Mouse (Mus musculus): ENCODE measurements at regions not wholly inside any gene's neighbourhood (a gene's known extent, or its start where the extent isn't known, plus 50 kb on each side); places are given as distances from the start of the nearest gene placed in this dataset.
A peak's percentile ranks its signal among the peaks of the same experiment; 100 is the strongest.

DNA sequence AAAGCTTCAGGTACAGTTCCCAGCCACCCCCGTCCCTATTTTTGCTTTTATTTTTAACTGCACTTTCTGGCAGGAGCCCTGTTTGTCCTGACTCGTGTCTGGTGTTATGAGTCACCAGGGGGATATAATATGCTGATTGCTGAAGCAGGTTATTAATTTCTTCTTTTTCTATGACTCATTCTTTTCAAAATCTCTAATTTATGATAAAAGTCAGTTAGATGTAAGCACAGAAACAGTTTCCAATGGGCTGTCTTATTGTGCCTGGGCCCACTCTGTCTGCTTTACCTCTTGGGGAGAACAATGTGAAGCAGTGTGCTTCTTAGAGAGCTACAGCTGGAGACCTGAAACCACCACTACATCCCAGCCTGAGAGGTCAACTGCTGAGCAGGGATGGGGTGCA, 153.5 kb upstream of the Trib2 start:
- ATAC-seq (ENCODE audit: low TSS enrichment), result no peak

DNA sequence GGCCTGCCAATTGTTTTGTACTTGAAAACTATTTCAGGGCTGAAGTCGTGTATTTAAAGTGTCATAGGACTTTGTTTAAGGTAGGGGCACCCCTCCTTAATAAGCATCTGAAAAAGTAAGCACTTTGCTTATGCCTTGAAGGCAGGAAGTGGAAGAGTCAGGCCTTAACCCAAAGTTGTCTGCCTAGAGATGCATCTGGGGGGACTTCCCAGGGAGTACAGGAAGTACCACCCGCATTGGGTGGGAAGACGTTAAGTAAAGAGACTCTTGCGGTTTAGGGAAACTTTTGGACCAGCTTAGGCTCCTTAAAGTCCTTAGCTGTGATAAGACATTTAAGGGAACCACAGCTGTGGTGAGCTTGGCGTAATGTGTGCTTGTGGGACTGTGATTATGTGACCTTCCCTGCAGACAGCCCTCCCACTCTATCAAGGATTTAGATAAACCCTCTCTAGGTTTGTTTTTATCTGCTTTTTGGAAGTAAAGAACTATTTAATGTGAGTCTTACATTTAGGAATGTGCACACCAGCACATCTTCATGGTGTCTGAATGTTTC, 150.9 kb upstream of the Trib2 start:
- no peak for ATAC-seq (ENCODE audit: low TSS enrichment)

DNA sequence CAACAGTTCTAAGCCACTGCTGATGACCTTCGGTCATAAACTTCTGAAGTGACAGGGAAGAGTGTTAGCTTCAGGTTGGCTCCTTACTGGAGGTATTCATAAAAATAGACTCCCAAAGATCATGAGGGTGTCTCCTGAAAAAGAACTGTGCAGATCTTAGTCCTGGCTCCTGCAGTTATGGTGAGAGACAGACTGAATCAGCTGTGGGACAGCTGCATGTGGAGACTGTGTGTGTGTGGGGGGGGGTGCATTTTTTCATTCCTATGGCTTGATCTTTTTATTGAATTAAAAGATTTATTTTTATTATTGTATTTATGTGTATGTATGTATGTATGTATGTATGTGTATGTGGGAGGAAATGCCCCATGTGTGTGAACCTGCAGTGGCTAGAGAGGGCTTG, 149.9 kb upstream of the Trib2 start:
- no peak for ATAC-seq (ENCODE audit: low TSS enrichment)

DNA sequence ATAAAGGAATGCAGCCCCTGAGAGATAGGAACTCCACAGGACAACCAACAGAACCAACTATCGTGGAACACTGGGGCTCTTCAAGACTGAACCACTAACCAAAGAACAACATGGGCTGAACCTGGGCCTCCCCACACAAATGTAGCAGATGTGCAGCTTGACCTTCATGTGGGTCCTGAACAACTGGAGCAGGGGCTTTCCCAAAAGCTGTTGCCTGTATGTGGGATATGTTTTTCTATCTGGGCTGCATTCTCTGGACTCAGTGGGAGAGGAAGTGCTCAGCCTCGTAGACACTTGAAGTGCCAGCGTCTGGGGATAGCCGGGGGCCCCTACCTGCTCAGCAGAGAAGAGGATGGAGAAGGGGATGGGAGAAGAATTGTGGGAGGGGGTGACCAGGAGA, 149.2 kb upstream of the Trib2 start:
- no peak for ATAC-seq (ENCODE audit: low TSS enrichment)

DNA sequence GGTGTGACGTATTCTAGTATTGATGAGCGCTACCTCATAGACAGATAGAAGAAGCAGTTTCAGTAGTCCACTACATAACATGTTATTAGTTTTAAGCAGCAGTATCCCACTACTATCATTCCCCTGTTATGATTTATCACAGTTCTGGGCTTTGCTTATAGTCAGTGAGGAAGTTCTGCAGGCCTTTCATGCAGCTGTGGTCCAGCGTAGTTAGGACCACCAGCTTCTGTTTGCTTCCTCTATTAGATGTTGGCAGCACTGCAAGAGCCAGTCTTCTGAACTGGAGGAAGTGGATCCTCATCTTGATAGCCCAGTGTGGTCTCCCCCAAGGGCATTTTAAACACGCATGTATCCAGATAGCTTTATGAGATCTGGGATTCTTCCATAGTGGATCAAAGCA, 147.4 kb upstream of the Trib2 start:
- ATAC-seq (ENCODE audit: low TSS enrichment), result no peak

DNA sequence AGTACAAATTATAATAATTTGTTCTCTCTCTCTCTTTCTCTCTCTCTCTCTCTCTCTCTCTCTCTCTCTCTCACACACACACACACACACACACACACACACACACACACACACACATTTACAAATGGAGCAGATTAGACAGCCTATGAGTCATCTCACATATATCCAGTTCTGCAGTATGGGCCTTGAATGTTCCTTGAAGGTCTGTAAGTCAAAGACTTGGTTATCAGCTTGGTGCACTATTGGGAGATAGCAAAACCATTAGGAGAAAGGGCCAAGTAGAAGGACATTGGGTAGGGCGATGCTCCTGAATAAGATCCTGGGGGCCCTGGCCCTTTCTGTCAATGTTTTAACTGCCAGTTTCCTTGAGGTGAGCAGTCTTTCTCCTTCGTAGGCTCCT, 145.1 kb upstream of the Trib2 start:
- ATAC-seq (ENCODE audit: low TSS enrichment), result no peak

DNA sequence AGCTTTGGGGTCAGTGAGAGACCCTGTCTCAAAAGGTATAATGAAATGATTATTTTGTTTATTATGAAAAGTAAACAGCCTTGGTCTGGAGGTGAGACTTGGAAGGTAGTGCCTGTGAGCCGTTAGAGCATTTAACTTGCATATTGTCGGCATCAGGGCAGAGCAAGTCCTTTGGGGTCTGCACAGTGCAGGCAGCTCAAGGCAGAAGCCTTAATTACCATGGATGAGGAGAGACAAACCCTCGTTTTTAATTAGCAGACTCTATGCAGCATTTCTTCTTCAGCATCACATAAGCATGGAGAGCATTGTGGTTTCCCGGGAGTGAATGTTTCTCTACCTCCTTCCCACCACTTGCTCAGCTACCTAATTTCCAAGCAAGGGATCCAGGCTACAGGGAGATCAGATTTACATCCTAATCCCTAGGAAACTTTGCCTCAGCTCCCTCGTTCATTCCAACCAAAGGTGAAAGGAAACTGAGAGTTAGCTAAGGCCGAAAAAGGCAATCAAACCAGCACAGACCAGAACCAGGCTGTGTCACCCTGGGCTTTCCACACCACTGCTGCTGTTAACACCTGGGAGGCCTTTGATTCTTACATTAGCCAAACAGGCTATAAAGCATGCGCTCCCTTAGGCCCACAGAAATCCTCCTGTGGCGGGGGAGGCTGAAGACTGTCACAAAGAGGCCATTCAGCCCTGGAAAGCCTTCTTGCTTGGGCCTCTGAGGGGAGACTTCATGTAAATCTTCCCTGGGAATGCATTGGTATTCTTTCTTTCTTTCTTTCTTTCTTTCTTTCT, 120.9 kb upstream of the Trib2 start:
- no peak for ATAC-seq (ENCODE audit: low TSS enrichment)

DNA sequence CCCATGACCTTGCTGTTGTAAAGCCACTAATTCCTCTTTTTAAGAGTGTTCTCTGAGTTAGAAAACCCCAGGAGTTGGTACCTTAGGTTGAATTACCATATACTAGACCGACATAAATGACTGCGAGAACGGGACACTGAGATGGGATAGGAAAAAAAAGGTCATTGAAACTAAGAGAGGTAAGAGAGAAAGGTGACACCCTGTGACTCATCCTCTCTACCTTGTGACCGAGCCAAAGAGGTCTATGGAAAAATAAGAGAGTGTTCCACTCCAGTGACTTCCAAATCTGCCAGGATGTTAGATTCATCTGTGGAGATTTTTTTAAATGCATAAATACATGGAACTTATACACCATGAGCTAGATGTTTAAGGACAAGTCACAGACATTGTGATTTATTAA, 115.3 kb upstream of the Trib2 start:
- no peak for ATAC-seq (ENCODE audit: low TSS enrichment)

DNA sequence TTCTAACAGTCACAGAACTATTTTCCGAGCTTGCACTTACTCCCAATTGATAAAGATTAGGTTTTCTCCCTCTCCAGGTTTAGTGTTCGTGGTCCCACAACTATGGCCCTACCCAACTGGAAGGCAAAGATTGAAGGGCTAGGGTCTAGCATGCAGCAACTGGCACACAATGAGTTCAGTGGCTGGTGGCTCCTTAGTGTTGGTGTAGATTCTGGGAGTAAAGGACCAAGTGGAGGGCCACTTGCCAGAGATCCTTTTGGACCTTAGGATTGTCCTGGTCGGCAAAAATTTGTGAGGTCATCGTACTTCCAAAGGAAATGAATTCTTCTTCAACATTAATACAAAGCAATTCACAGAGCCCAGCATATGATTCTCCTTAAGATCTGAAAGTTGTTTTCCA, 114.8 kb upstream of the Trib2 start:
- no peak for ATAC-seq (ENCODE audit: low TSS enrichment)

DNA sequence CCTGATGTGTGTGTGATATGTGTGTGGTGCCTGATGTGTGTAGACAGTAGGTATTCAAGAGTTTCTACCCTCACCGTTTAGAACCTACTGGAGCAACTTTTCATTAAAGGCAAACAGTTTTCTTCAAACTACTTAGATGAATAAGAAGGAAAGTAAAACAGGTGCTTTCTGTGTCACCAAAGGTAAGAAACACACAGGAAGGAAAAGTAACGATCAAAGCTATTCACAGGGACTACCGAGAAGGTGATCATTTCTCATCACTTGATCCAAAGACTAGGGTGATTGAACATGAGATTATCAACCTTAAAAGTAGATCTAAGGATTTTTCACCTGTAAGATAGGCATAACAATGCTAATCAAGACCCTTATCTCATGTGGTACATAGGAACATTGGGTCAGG, 113.4 kb upstream of the Trib2 start:
- no peak for ATAC-seq (ENCODE audit: low TSS enrichment)

DNA sequence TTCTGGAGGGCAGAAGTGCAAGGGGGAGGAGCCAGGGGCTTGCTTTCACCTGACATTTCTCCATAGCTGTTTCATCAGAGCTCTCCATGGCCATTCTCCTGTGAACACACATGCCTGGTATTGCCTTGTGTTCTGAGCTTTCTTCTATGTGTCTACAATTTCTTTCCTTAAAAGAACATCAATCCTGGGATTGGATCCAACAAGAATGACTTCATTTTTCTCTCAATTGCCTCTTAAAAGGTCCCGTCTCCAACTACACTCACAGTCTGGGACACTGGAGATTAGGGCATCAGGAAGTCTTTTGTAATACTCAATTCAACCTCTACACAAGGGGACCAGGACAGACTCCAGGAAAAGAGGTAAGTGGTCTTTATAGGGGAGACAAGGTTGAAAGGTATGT, 112.8 kb upstream of the Trib2 start:
- ATAC-seq (ENCODE audit: low TSS enrichment), result no peak

DNA sequence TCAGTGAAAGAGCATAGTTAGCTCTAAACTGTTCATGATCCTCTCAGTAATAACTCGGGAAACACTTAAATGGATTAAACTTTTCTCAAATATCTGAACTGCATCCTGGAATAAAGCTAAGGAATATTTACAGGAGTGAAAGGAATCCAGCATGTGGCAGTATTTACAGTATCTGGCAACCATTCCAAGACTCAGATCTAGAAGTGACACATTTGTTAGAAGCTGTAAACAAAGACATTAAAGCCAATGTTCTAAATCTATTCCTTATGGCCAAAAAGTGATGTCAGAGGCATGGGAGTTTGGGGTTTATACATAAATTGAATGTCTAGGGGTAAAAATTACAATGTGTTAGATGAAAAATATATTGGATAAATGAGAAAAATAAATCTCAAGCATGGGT, 101.6 kb upstream of the Trib2 start:
- no peak for ATAC-seq (ENCODE audit: low TSS enrichment)

DNA sequence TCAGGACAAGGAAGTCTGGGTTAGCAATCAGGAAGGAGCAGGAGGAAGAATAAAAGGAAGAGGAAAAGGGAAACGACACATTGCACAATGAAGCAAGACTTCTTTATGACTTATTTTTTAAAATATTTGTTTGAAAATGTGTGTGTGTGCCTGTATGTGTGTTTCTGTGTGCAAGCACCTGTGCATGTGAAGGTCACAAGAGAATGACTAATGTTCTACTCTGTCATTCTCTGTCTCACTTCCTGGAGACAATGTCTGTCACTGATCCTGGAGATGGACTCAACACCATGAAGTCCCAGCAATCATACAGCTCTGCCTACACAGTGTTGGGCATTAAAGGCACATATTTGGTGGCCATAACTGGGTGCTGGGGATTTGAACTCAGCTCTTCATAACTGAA, 96.2 kb upstream of the Trib2 start:
- ATAC-seq (ENCODE audit: low TSS enrichment), result no peak

DNA sequence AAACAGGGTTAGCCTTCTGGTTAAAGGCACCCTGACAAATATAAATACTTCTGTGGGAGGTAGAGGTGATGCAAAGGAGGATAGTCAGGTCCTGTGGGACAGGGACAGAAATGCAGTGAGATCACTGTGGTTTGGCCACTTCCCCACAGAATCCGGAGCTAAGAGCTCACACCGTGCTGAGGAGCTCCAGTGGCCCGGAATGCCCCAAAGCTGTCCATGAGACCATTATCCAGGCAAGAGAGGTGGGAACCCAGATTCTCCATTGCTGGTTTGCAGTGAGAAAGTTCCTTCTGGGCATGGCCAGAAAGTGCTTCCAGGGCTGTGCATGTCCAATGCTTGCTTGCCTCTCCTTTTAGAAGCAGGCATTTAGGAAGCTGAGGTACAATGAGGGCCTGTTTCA, 95.8 kb upstream of the Trib2 start:
- no peak for ATAC-seq (ENCODE audit: low TSS enrichment)

DNA sequence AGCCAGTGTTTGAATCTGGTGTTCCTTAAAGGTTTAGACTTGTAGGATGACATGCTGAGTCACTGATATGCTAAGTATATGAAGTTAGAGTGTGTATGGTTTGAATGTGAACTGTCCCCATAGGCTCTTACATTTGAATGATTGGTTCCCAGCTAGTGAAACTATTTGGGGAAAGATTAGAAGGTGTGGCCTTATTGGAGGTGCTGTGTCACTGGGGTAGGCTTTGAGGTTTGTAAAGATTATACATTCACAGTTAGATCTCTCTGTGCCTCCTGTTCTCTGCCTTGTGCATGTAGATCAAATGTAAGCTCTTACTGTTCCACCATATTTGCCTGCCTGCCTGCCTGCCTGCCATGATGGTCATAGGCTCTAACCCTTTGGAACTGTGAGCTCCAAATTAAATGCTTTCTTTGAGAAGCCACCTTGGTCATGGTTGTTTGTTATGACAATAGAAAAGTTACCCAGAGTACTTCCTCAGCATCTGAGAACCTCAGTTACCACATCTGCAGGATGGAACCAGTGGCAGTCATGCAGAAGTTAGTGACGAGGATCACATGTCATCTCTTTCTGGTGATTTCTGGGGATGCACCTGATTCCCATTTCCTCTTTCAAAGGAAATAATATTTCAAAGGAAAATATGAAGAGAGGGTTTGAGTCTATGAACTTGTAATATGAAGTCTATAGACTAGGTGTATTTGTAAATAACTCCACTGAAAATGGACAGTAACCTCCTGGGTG, 94.7 kb upstream of the Trib2 start:
- ATAC-seq (ENCODE audit: low TSS enrichment), result no peak

DNA sequence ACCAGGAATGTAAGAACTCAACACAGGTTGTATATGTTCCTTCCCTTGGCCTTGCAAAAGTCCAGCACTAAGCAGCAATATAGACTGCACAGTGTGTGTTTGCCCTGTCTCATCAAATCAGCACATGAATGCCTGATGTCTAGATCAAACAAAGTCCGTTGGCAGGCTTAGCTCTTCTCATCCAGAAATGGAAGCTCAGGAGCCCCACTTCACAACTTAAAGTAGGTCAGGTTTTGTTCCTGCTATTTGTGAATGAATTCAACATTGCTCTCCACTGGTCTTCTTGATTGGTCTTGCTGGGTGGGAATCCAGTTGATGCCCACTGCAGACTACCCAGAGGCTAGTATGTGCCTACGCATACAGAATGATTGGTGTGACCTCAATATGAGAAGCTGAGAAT, 80.8 kb upstream of the Trib2 start:
- peak; percentile 42 for ATAC-seq (ENCODE audit: low TSS enrichment)

DNA sequence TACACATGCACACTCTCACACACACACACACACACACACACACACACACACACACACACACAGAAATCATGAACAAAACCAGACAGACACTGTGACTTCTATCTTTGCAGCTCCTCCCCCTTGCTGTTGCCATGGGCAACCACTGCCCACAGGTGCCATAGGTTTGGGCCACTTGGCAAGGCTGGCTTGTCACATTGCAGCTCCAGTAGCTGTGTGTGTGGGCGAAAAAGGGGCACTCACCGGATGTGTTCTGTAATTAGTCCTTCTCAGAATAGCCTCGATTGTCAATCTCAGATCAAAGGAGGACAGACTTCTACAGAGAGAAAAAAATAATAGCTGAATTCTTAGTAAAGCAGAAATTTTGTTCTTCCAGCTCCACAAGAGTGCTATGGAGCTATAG, 79.8 kb upstream of the Trib2 start:
- peak; percentile 88 for ATAC-seq (ENCODE audit: low TSS enrichment)

DNA sequence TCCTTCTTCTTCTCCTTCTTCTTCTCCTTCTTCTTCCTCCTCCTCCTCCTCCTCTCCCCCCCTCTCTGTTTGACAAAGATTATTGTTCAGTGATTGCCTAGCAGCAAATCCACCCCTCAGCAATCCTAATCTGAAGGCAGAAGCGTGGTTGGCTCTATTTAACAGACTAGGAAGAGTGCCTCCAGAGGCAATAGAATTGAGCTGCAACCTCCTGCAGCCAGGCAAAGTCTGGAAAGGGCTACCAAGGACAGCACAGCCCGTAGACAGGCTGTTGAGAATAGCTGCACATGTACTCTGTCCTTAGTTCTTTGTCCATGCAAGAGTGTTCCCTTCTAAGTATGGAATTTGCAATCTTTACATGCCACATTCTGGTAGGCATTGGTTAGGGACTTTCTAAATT, 78.5 kb upstream of the Trib2 start:
- ATAC-seq (ENCODE audit: low TSS enrichment), result peak; percentile 49

DNA sequence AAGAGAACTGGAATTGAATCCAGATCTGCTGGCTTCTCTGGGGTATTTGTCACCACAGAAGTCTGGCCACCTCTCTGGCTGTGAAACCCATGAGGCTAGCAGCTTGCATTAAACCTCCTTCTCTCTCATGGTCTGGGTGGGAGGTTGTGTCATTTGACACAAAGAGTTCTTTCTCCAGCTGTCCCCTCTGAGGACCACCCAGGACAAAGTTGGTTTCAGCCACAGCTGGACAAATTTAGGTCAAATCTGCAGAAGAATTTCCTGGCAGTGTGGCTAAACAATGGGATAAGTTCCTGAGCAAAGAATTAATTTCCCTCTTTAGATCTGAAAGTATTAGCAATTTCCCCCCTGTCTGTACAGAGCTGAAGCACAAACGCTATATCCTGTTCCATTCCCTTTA, 73.9 kb upstream of the Trib2 start:
- ATAC-seq (ENCODE audit: low TSS enrichment), result no peak

DNA sequence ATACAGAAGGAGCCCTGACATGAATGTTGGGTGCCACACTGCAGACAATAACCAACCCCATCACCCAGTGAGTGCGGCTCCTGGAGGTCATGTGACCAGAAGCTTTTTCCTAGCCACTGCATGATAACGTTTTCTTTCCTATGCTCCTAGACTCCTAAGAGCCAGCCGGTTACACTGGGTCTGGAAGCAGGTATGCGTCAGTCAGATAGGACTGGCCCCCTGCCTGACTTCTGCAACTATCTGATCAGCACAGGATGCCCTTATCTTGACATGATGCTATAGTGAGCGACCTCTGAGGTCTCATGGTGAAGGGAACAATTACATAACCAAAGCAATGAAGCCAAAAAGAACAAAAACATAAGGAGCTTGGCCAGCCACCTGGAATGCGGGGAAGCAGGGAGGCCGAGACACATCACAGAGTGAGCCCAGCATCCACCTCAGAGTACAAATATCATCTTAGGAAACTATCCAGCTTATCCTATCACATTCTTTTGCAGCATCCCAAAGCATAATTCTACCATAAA, 63.2 kb upstream of the Trib2 start:
- ATAC-seq (ENCODE audit: low TSS enrichment), result no peak
